Mouse (Mus musculus): Measurements from ENCODE around the gene Rbms3. TPM values are rescaled to one million over a fixed set of nuclear protein-coding genes. Genes with fewer than 3 reads are reported as not detected.

Gene Rbms3
- total RNA-seq, 4 experiments from 2014 or later: 18.3 to 45.0 (median 31.7) TPM

DNA sequence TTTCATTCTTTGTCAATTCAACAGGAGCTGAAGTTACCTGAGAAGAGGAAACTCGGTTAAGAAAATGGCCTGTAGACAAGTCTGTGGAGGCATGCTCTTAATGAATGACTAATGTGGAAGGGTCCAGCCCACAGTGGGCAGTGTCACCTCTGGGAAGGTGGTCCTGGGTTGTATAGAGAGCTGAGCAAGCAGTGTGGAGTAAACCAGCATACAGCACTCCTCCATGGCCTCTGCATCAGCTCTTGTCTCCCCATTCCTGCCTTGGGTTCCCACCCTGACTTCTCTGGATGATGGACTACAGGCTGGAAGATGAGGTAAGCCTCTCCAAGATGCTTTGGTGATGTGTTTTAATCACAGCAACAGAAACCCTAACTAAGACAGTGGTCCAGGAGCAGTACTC, 597.0 kb downstream of the Rbms3 start:
- no peak for DNase-seq

DNA sequence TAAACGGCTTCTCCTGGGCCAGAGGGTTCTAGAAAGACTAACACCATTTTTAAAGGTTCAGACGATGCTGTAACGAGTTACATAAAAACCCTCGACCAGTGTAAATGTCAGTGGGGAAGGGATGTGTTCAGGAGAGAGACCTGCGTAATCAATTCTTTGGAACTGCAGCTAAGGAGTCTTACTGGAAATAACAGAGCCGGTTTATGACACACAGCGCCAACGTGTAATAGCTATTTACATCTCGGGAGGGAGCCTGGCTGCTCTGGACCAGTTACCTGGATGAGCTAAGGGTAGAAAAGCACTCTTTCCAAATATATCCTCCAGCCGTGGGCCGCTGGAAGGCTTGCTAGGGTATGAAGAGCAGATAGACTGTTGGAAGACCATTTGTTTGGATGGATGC, 598.5 kb downstream of the Rbms3 start:
- no peak for DNase-seq

DNA sequence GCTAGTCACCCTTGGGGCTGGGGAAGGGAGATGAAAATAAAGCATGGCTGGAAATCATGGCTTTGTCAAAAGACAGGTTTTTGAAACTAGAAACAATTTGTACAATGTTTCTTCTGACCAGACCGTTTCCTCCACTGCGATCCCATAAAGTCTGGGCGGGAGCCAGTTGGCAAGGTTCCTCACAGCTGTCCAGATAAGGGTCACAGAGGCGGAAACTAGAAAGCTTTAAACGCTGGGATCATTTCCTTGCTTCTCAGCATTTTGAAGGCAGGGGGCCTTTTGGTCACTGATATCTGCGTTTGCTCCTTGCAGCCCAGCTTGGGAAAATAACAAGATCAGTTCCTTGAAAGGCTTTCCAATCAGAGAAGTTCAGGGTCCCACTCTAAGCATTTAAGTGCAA, 598.9 kb downstream of the Rbms3 start:
- DNase-seq: peak; percentile 78

DNA sequence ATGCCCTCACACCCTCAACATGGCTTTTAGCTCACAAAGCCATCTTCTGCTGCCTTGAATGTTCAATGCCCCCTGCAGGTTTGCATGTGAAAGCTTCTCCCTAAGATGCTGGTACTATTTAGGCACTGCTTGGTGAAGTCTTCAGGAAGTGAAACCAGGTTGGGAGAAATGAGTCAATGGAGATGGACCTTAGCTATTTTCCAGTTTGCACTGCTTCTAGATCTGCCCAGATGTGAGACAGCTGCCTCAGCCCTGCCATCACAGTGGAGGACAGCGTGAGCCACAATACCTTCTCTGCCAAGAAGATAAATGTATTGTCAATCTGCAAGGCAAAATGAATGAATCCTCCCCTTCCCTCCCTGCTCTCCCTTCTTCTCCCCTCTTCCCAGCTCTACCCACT, 599.8 kb downstream of the Rbms3 start:
- DNase-seq: no peak

DNA sequence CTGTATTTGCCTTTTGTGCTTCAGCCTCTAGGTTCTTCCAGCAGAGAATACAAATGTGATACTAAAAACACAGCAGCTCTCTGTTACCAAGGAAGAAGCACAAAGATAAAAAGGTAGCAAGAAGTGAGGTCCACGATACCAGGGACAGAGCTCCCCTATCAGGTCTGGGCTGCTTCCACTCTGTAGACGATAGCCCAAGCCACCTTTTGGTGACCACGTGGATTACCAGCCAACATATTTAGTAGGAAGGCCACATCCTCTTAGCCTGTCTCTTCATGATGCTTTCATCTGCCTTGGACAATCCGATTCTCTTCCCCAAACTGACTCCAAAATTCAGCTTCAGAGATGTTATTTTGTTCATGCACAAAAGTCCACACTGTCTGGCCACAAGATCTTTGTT, 601.1 kb downstream of the Rbms3 start:
- no peak for DNase-seq

DNA sequence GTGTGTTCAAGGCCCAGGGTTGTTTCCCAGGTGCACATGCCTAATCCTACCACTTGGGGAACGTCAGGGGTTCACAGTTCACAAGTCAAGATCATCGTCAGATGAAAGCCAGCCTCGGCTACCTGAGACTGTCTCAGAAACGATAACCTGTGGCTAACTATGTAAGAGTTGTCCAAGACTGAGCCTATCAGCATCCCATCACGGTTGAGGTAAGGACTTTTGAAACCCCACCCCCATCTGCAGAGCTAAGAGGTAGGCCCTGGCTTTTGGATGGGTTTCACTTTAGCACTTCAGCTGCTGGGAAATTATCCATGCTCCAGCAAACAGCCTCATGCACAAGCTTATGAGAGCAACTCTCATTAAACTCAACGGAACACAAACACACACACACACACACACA, 607.6 kb downstream of the Rbms3 start:
- no peak for DNase-seq

DNA sequence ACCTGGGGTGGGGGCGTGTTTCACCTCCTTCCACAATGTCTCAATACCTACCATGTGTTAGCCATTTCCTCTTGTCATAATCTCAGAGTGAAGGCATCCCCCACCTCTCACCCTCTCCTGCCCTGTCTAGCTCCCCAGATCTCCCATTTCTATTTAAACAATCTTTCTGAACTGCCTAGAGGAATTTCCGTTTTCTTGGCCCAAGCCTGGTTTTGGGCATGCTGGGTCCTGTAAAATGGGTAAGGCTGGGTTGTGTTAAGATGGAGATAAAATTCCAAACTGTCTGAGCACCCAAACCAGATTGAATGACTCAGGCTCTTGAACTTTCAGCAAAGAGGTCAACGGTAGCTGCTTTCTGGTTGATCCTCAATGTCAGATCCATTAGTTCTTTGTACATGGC, 608.2 kb downstream of the Rbms3 start:
- DNase-seq: no peak

DNA sequence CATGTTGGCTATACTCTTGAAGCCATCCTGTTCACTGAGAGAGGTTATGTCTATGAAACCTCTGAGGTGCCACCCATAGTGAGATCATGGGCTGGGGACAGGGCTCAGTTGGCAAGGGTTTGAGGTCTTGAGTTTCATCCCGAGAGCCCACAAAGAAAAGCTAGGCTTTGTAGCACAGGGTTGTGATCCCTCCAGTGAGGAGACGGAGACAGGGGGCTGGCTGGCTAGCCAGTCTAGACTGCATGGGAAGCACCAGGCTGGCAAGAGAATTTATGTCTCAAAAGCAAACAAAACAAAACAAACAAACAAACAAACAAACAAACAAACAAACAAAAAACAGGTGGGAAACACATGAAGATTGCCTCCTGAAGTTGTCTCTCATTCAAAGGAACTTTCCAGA, 609.5 kb downstream of the Rbms3 start:
- no peak for DNase-seq

DNA sequence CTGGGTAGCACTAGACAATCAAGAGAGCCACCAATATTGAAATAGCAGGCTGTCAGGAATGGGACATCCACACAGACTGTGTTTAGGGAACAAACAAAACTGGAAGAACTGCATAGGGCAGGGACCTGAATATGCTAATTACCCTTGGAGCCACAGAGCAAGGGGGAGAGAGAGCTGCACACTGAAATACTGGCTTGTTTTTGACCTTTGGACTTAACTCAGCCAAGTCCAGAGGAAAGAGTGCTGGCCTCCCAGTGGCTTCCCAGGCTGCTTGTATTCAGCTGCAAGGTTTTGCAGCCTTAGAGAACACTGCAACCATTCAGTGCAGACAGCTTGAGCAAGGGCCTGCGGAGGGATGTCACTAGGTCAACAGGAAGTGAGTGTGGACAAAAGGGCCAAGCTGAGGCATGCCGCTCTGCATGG, 611.0 kb downstream of the Rbms3 start:
- DNase-seq: no peak

DNA sequence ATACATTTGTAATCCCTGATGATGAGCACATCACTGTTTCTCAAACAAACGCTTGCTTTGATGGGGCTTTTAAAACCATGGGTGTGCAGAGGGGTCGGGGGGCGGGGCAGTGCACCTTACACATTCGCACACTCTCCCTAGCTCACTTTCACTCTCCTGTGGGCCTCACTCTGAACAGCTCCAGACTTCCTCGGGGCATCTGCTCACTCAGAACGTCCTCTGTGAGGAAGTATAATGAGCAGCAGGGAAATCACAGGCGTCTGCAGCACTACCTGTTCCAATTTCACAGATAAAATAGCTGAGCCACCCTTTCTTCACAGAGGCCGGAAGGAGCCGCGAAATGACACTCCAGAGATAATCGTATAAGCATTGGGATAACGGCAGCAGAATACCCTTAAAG, 611.4 kb downstream of the Rbms3 start:
- no peak for DNase-seq

DNA sequence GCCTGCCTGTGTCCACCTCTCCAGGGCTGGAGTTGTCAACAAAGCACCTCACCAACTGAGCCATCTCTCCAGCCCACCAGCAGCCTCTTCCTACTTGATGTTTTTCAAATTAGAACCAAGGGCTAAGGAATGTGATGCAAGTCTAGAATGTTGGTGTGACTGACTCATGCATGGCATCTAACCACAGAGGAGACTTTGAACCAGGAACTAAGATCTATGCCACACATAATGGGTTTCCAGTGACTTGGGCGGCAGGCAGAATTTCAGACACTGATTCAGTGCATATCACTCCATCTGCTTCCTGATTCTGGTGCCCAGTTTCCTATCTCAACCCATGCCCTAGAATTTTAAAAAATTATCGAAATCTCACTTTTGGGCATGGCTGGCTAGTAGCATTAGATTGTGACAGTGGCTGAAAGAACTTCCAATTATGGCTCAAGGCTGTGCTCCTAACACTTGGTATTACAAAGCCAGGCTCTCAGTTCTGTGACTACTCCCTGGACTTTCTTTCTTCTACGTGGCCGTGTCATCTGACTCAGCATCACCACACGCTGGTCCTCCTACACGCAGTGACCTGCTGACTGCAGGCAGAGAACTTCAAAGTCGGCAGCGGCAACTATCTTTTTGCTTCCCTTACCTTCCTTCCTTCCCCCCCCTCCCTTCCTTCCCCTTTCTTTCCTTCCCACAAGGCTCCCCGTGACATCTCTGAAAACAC, 613.0 kb downstream of the Rbms3 start:
- no peak for DNase-seq

DNA sequence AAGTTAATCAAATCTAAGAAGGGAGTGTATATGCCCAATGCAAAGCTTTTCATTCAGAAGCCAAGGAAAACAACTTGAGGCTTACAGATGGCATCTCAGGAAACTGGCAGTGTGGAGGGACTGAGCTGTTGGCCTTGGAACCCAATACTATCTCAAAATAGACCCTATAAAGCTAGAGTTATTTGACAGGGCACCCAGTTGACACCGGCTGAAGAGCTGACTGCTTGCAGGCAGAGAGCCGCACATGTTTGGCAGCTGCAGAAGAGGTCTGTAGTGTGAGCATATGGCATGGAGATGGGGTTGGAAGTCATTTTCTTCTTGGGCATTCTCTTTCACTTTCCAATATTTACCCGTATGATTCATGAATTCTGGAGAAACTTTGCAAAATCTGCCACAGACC, 616.3 kb downstream of the Rbms3 start:
- no peak for DNase-seq

DNA sequence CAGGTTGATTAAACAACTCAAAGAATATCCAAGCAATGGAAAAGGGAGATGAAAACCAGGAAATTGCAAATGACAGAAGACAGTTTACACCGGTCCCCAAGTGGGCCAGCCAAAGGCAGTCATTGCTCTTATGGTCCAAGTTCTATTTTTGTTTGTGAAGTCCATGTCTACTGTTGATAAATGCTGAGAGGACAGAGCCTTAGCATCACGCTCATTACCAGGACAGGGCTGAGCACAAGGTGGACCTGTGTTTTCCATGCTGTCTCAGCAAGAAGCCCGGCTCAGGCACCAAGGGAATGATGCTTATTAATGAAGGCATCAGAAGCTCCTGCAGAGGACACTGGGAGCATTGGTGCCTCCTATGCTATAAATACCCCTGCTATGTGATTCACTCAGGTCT, 618.9 kb downstream of the Rbms3 start:
- no peak for DNase-seq

DNA sequence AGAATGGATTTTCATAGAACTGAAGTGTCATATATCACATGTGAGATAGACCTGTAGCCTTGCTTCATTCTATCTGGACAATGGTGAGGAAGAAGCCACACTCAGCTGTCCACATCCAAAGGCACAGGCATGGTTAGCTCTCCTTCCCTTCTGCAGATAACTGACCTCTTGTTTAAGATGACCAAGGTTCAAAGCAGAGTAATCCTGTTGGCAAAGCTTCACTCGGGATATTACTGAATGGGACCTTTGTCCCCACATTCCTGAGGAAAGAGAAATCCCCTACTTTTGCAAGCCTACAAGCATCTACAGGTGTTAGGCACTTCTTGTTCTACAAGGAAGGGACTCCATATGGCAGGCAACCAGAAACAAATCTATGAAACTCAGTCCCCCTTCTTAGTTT, 621.5 kb downstream of the Rbms3 start:
- DNase-seq: no peak

DNA sequence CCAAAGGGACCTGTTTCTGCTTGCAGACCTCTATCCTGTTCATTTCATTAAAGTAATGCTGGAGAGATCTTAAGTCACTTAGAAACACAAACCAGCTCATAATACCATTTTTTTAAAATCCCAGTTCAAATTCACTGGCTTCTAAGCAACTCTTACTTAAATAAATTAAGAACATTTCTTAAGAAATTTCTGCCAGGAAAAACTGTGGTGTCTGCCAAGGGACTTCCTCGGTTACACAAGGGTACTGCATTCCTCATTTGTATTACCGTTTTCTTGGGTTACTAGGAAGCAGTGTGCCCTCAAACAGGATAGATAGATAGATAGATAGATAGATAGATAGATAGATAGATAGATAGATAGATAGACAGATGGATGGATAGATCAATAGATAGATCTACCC, 627.6 kb downstream of the Rbms3 start:
- no peak for DNase-seq

DNA sequence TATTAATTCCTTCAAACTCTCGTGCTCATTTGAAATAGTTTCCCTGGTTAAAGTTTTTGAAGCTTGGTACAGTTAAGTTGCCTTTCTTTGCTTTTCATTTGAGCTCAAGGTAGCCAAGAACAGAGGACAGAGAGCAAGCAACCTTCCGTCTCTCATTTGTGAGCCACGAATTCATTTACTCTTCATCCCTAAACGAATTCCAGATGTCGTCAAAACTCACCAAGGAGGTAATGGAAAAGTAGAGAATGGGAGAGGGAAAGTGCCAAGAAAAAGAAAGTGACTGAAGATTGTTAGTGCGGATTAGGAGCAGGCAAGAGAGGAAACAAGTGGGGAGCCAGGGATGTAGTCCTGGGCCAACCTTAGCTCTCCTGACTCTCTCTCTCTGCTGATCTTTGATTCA, 630.5 kb downstream of the Rbms3 start:
- DNase-seq: no peak

DNA sequence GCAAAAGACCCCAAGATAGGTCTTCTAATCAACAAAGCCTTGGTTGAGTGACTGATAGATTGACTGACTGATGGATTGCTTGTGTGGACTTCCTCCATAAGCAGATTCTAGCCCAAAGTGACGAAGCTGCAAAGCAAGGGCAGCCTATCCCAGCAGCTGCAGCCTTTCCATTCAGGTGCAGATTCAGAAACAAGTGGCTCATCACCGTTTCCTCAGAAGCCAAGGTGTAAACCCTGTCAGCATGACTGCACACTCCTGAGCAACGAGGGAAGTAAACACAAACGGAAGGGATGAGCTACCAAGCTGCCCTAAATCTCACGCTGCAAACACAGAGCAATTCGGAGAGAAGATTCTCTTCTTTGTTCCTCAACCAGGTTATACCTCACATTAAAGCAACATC, 639.4 kb downstream of the Rbms3 start:
- DNase-seq: no peak

DNA sequence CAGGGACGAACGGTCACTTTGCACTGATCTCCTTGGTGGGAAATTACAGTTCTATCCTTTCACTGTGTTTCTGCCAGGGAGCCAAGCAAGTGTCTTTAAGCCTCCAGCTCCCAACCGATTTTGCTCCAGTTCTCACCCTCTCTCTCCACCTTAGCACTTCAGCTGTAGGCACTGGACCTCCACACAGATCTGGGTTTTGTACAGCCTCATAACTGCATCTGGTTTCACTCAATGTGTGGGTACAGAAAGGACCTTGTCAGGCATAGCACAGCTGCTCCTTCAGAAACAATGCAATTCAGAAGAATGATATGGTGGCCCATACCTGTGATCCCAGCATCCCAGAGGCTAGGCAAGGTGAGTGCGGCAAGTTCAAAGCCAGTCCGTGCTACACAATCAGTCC, 648.9 kb downstream of the Rbms3 start:
- DNase-seq: no peak

DNA sequence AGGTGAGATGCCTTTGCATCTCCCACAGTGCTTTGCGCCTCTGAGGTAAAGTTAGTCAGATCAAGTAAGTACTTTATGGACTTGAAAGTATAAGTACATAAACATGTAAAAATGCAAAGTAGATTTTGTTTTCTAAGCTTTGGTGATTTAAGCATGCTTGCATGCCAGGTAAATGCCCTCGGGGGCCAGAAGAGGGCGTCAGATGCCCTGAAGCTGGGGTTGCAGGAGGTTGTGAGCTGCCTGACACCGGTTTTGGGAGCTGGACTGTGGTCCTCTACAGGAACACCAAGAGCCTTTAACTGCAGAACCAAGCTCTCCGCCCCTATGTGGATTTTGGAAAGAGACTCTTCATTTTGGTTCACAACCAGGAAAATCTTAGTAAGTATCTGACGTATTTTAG, 652.3 kb downstream of the Rbms3 start:
- DNase-seq: no peak

DNA sequence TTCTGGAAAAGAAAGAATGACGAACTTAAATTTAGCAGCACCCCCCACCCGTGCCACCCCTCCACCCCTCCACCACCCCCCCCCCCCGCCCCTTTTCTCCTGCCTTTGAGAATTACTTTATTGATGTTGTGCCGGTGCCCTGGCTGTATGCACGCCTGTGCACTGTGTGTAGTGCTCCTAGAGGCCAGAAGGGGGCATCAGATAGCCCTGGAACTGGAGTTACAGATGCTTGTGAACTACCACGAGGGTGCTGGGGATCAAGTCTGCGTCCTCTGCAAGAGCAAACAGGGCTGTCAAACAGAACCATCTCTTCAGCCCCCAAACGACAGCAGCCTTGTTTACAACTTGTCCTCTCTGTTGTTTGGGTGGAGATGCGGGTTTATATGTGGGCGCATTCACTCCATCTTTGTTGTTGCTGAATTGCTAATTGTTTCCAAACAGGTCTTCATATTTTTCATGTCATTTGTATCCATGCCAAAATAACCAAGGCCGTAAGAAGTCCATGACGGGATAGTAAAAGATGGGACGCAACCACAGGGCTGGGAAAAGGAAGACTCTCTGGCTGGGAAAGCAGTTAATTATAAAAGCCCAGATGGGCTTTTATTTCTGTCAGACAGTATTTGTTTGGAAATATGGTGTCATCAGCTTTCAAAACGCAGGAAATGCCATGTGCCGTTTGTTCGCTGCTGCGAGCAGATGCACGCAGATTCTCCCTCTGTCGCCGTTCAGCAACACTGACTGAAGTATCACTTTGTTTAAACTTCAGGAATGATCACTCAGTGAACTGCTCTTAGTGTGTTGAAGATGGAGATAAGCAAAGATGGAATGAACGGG, 652.9 kb downstream of the Rbms3 start:
- DNase-seq: no peak

DNA sequence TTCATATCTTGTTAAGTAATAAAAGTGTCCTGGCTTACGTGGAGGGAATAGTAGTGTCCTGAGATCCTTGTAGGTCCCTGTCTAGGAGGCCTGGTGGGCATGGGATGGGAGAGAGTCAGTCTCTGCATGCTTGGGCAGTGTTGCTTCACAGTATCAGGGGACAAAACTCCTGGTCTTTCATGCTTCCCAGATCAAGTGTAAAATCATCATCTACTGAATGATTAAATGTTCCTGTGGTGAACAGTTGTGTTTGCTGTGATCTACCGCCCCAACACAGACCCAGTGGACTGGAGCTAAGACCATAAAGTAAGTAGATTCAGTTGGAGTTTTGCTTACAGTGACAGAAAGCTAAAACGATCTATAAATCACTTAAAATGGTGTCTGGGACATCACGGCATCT, 654.4 kb downstream of the Rbms3 start:
- DNase-seq: no peak

DNA sequence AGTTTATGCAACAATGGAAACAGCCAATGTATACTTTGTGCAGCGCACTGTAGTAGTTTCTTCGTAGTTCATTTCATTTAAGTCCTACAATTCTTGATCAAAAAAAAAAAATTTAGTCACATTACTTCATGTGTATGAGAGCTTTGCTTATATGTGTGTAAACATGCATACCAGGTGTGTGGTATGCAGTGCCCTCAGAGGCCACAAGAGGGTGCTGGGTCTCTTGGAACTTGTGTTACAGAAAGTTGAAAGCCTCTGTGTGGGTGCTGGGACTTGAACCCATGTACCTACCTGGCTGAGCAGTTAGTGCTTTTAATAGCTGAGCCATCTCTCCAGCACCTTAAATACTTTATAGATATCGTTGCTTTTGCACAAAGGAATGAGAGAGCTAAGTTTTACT, 655.6 kb downstream of the Rbms3 start:
- no peak for DNase-seq

DNA sequence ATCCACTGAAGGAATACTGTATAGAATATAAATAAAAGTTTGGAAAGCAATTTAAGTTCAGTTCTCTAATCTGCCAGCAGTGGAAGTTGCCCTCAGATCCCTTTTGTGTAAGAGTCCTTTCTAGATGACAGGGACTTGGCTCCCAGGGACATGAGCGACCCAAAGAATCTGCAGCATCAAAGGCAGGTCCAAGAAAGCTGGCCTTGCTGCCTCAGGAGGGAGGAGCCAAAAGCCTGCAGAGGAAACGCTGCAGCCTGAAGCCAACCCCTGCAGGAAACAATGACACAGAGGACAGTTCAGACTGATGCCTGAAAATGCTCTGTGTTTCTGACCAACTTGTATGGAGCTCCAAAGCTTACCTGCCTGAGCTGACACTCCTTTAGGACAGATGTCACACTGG, 656.1 kb downstream of the Rbms3 start:
- peak; percentile 25 for DNase-seq

DNA sequence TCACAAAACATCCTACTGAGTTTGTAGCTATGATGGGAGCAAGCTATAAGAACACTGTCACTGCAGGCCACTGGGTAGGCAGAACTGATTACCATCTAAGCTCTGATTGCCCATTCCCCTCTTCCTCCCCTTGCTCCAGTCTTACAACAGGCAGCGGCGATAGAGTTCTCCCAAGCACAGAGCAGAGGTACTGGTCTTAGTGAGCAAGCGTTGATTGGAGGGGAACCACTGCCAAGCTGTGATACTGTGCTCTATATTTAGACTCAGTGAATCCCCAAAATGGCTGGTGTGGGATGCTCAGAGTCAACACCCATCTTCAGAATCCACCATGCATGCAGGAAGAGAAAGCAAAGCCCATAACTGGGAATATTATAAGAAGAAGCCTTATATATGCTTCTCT, 662.4 kb downstream of the Rbms3 start:
- no peak for DNase-seq
